Mouse (Mus musculus) adrenal gland, adult (tissue): ENCODE results near the gene Fignl1.

Experiments
- DNase-seq, 2 experiments: peaks; one replicate each; pipeline ENCODE4 v3.0.0; 2022 to 2023; ENCODE audit warnings: low spot score in 1 of 2; ENCODE audit not compliant: inconsistent age in 2 of 2

The Fignl1 gene

GRCm38 (mm10) chr11:11811906-11812480 is 3.2 kb upstream of the Fignl1 start:
- peak; percentile 72 to 92 for DNase-seq

- peak in 1 of 2 experiments; percentile 26 for DNase-seq
Observed at GRCm38 (mm10) chr11:11809404-11810175, 828 bp upstream of the Fignl1 start.

DNA sequence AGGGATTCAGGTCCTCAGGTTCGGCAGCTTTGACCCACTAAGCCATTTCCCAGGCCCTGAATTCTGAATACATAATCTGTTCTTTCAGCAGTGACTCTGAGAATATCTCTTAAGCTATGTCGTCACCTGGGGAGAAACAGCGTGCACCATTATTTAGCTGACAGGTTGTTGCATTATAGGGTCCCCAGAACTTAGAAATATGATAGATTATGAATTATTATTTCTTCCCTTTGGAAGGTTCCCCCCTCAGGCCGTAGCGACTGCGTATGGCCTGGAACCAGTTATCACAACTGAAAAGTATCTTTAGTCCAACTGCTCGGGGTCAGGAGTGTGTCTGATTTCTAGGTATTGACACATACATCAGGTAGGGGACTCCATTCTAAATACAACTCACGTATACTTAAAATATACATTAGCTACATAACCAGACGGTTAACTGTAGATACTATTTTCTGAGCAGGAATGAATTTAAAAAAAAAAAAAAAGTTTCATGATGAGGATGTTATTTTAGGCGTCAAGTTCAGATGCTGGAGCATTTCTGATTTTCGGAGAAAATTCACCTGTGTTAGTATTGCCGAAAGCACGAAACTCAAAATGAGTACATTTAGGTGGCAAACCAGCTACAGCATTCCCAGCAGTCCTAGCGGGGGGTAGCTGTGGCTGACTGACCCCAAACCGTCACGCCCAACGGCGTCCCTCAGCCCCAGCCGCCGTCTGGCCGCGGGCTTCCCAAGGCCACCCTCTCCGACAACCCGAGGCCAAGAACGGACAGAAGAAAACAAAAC is 535 bp downstream of the Fignl1 start:
- DNase-seq = peak in 1 of 2 experiments; percentile 30

GRCm38 (mm10) chr11:11805951-11806350 is 2.8 kb downstream of the Fignl1 start:
- DNase-seq = peak in 1 of 2 experiments; percentile 72

GRCm38 (mm10) chr11:11804421-11804820 is 4.3 kb downstream of the Fignl1 start:
- no peak for DNase-seq

DNA sequence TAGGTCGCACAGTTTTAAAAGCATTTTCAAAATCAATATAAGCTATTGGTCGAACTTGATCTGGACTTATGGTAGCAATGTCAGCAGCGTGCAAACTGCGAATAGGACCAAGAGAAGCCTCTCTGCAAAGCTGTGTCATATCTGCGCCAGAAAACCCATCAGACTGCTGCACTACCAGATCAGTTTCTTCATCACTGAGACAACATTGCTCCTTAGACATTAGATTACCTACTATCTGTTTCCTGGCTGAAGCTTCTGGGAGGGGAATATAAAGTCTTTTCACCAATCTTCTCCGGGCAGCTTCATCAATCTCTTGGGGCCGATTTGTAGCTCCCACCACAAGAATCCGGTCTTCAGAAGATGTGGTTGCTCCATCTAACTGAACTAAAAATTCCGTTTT is 7.7 kb downstream of the Fignl1 start:
- DNase-seq = no peak

GRCm38 (mm10) chr11:11800304-11800703 is 8.5 kb downstream of the Fignl1 start:
- no peak for DNase-seq

DNA sequence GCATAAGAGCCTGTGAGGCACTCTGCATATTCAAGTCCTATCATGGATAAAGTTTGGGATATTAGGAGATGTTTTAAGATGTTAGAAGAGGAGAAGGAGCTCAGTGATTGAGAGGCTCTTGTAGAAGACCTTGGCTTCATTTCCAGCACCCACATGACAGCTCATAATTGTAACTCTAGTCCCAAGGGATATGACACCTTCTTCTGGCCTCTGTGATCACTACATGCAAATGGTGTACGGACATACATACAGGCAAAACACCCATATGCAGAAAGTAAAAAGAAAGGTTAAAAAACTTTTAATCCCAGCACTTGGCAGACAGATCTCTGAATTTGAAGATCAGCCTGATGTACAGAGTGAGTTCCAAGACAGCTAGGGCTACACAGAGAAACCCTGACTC is 10.1 kb downstream of the Fignl1 start:
- no peak for DNase-seq

- DNase-seq = no peak
Observed at GRCm38 (mm10) chr11:11794626-11795025, 14.1 kb downstream of the Fignl1 start.

DNA sequence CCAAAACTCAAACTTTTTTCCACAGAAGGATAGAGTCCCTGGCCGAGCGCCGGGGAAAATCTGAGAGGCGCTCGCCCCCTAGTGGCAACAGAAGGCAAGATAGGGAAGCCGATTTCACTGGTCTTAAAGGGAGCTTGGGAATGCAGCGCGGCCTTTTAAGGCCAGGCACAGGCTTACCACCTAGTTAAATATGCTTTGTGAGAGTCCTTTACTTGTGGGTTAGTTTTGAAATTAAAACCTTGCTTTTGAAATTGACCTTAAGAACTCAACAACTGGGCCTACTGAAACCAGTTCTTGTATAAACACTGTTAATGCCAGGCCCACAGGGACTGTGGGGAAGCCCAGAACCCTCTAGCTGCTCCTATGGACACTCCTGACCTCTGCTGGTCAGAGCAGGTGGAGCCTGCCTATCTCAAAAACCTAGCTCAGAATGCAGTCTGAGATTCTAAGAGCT is 20.2 kb downstream of the Fignl1 start:
- peak; percentile 74 to 94 for DNase-seq

GRCm38 (mm10) chr11:11785457-11785856 is 23.3 kb downstream of the Fignl1 start:
- no peak for DNase-seq

DNA sequence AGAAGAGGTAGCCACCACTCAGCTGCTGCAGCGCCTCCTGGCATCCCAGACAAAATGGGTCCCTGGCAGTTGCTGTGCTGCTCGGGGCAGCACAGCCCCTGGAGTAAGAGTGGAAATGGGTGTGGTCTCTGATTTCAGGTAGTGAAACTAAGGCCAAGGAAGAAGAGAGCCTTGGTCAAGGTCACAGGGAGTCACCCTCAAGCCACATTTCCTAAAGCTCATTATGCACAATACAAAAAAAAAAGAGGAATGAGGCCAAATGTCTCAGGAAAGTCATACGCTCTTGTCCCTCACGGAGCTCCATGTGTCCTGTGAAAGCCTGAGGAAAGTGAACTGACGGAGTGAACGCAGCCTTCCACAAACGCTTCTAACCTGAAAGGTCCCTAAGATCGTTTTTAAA is 27.0 kb downstream of the Fignl1 start:
- no peak for DNase-seq

DNA sequence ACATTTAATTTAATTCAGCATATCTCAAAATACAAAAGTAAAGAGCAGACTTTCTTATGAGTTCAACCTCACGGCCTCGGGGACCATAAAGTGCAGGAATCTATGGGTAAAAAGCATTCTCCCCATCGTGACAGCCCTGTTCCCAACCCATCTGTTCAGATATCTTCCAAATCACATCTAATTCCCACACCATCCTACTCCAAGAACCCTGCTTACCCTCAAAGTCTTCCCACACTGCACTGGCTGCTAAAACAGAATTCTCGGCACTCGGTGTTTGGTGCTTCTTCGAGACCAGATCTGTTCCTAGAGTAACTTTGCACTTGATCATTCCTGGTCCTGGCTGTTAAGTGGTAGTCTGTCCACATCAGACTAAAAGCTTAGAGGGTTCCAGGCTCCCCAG is 30.4 kb downstream of the Fignl1 start:
- no peak for DNase-seq

- no peak for DNase-seq
Observed at GRCm38 (mm10) chr11:11777796-11778195, 31.0 kb downstream of the Fignl1 start.

DNA sequence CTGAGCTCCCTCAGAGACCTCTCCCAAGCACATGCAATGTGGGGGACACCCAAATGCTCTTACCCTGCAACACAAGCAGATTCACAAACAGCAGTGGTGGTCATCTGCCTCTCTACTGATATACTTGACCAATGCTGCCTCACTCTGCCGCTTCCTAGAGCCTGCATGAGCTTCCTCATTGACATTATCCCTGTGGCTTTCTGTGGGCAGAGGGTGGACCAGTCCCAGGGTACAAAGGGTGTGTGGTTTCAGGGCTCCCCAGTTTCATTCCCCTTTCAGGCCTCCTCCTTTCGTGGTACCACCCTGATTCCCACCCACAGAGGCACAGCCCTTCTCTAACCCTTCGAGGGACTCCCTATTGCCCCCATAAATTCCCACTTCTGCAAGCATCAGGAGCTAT is 31.5 kb downstream of the Fignl1 start:
- no peak for DNase-seq

DNA sequence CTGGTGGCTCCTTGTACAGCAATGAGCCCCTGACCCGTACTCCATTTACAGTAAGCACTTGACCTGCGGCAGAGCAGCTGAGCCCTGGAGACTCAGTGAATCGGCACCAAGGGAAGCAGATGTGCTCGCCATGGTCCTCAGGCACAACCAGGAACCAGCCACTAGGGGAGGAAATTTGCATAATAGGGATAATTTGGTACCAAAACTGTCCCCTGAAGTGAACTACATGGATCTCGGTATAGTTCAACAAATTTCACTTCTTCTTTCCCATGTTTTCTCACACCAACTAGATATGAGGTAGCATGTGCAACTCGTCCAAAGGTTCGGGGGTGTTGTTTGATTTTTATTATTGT is 32.0 kb downstream of the Fignl1 start:
- DNase-seq = no peak

- DNase-seq = no peak
Observed at GRCm38 (mm10) chr11:11776071-11776821, 32.5 kb downstream of the Fignl1 start.

GRCm38 (mm10) chr11:11774893-11775292 is 33.9 kb downstream of the Fignl1 start:
- DNase-seq = no peak

- no peak for DNase-seq
Observed at GRCm38 (mm10) chr11:11774384-11774783, 34.4 kb downstream of the Fignl1 start.

- DNase-seq = no peak
Observed at GRCm38 (mm10) chr11:11772196-11772595, 36.6 kb downstream of the Fignl1 start.

- DNase-seq = no peak
Observed at GRCm38 (mm10) chr11:11770691-11771090, 38.1 kb downstream of the Fignl1 start.
